Mouse (Mus musculus) E14TG2a.4 (cell line): Measurements from ENCODE around the gene Gm9048.
"Not testable (repeated sequence)": the region's sequence is repeated elsewhere in the genome, so short reads cannot be mapped to it uniquely, and the experiment has no call there.

Experiments used
- H3K27me3 ChIP-seq: 2 replicates; pipeline ENCODE4 v1.6.1; 2014; ENCODE audit warnings: low read length, control low read depth; ENCODE audit not compliant: insufficient read depth
- H3K36me3 ChIP-seq: 2 replicates; pipeline ENCODE4 v1.6.1; 2014; ENCODE audit warnings: low read length, control low read depth; ENCODE audit not compliant: insufficient read depth
- H3K4me1 ChIP-seq: replicated peaks from 2 replicates; pipeline ENCODE4 v1.6.1; 2014; ENCODE audit warnings: low read depth, low read length, control low read depth
- H3K4me3 ChIP-seq: replicated peaks from 2 replicates; pipeline ENCODE4 v1.5.1; 2014; ENCODE audit warnings: mild to moderate bottlenecking, low read length
- H3K9me3 ChIP-seq: 2 replicates; pipeline ENCODE4 v1.6.1; 2014; ENCODE audit warnings: low read length, control low read depth
- CTCF ChIP-seq: conservative IDR thresholded peaks from 2 replicates; pipeline ENCODE4 v1.5.1; 2014; ENCODE audit warnings: low read length
- NANOG ChIP-seq: IDR thresholded peaks from 2 replicates; pipeline ENCODE4 v1.6.1; 2014; ENCODE audit warnings: borderline replicate concordance, low read length, mixed read lengths
- POU5F1 ChIP-seq: IDR thresholded peaks from 2 replicates; pipeline ENCODE4 v1.6.1; 2014; ENCODE audit warnings: low read length, borderline replicate concordance

Gm9048 gene

DNA sequence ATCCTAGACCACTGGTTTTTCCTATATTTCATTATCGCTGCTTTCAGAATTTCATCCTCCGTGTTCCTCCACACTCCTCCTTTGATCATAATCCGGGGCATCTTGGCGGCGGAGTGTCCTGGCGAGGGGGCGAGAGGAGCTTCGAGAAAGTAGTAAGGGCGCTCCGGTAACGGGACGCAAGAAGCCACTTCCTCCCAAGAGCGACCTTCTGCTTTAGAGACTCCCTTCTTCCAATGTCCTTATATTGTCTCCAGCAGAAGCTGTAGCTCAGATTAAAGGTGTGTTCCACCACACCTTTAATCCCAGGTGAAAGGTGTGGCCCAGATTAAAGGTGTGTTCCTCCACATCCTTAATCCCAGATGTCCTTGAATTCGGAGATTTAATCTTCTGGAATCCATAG, at the start of gene Gm9048:
TSS of gene Gm9048 (minus strand) at position 101 of the 400 bp plus-strand sequence.
- H3K36me3 ChIP-seq, H3K4me1 ChIP-seq, H3K4me3 ChIP-seq, H3K27me3 ChIP-seq, H3K9me3 ChIP-seq: not testable (repeated sequence)

GRCm38 (mm10) chr10:118370443-118370842, 22.0 kb upstream of the Gm9048 start:
- TF ChIP-seq CTCF (peak; percentile 87), POU5F1 (no peak)
- Histone ChIP-seq H3K36me3 (no peaks in the 10 kb centered on the region), H3K27me3 (no peaks in the 10 kb centered on the region), H3K4me3 (no peak overlapping the region), H3K9me3 (peaks cover 6% of the 10 kb centered on the region), H3K4me1 (peaks cover 9% of the 10 kb centered on the region; the same call in 1 of the 2 replicates)

GRCm38 (mm10) chr10:118369518-118369917, 21.0 kb upstream of the Gm9048 start:
- peaks cover 15% of the 10 kb centered on the region for H3K9me3 ChIP-seq
- H3K4me1 ChIP-seq, result peaks cover 9% of the 10 kb centered on the region; the same call in 1 of the 2 replicates
- H3K4me3 ChIP-seq, result no peak overlapping the region
- no peaks in the 10 kb centered on the region for H3K27me3 ChIP-seq
- H3K36me3 ChIP-seq, result no peaks in the 10 kb centered on the region
- TF ChIP-seq POU5F1 (no peak), CTCF (no peak), NANOG (no peak)

DNA sequence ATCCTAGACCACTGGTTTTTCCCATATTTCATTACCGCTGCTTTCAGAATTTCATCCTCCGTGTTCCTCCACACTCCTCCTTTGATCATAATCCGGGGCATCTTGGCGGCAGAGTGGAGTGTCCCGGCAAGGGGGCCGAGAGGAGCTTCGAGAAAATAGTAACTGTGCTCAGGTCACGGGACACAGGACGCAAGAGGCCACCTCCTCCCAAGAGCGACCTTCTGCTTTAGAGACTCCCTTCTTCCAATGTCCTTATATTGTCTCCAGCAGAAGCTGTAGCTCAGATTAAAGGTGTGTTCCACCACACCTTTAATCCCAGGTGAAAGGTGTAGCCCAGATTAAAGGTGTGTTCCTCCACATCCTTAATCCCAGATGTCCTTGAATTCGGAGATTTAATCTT, 5.5 kb upstream of the Gm9048 start, which contains the start of gene Gm9049:
TSS of gene Gm9049 (minus strand) at position 101 of the 400 bp plus-strand sequence.
- not testable (repeated sequence) for H3K4me1 ChIP-seq, H3K9me3 ChIP-seq, H3K27me3 ChIP-seq, H3K4me3 ChIP-seq, H3K36me3 ChIP-seq

GRCm38 (mm10) chr10:118343155-118343554, 5.3 kb downstream of the Gm9048 start, which contains the start of gene Gm9046:
Gene Gm9046 (minus strand): TSS chr10:118343255.
- H3K9me3 ChIP-seq, H3K4me3 ChIP-seq, H3K4me1 ChIP-seq, H3K27me3 ChIP-seq, H3K36me3 ChIP-seq: not testable (repeated sequence)

DNA sequence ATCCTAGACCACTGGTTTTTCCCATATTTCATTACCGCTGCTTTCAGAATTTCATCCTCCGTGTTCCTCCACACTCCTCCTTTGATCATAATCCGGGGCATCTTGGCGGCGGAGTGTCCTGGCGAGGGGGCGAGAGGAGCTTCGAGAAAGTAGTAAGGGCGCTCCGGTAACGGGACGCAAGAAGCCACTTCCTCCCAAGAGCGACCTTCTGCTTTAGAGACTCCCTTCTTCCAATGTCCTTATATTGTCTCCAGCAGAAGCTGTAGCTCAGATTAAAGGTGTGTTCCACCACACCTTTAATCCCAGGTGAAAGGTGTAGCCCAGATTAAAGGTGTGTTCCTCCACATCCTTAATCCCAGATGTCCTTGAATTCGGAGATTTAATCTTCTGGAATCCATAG, 10.7 kb downstream of the Gm9048 start, which contains the start of gene Gm9045:
TSS of gene Gm9045 (minus strand) at position 101 of the 400 bp plus-strand sequence.
- not testable (repeated sequence) for H3K9me3 ChIP-seq, H3K27me3 ChIP-seq, H3K36me3 ChIP-seq, H3K4me1 ChIP-seq, H3K4me3 ChIP-seq

- not testable (repeated sequence) for H3K9me3 ChIP-seq, H3K27me3 ChIP-seq, H3K36me3 ChIP-seq, H3K4me3 ChIP-seq, H3K4me1 ChIP-seq
Observed at GRCm38 (mm10) chr10:118332308-118332707, 16.2 kb downstream of the Gm9048 start, which contains the start of gene Gm9044. Gene Gm9044 (minus strand): TSS chr10:118332408.

GRCm38 (mm10) chr10:118326869-118327268, 21.6 kb downstream of the Gm9048 start, which contains the start of gene Gm9040:
Gene Gm9040 (minus strand): TSS chr10:118326969.
- H3K36me3 ChIP-seq, H3K27me3 ChIP-seq: not testable (repeated sequence)

GRCm38 (mm10) chr10:118319024-118319423, 29.5 kb downstream of the Gm9048 start:
- Histone ChIP-seq H3K4me3 (no peak overlapping the region), H3K4me1 (no peaks in the 10 kb centered on the region), H3K27me3 (no peaks in the 10 kb centered on the region), H3K9me3 (no peaks in the 10 kb centered on the region), H3K36me3 (no peaks in the 10 kb centered on the region)
- no peak for TF ChIP-seq CTCF
- no peak for TF ChIP-seq NANOG
- no peak for TF ChIP-seq POU5F1

More at GRCm38 (mm10) chr10:118326869-118327268, 21.6 kb downstream of the Gm9048 start, which contains the start of gene Gm9040:
- not testable (repeated sequence) for H3K4me1 ChIP-seq, H3K9me3 ChIP-seq, H3K4me3 ChIP-seq

- H3K4me3 ChIP-seq, H3K36me3 ChIP-seq, H3K27me3 ChIP-seq, H3K4me1 ChIP-seq, H3K9me3 ChIP-seq: not testable (repeated sequence)
Observed at GRCm38 (mm10) chr10:118302133-118302532, 46.3 kb downstream of the Gm9048 start.
